Mouse (Mus musculus) kidney, postnatal 25 days (tissue): Measurements from ENCODE around the gene Ahcyl2.
A peak's percentile ranks its signal among the peaks of the same experiment; 100 is the strongest.
"Not testable (repeated sequence)": the region's sequence is repeated elsewhere in the genome, so short reads cannot be mapped to it uniquely, and the experiment has no call there.

Source experiments
- DNase-seq, 2 experiments: peaks; one replicate each; pipeline ENCODE4 v3.0.0; 2021; ENCODE audit warnings: mixed read lengths in 2 of 2

Ahcyl2 gene

DNA sequence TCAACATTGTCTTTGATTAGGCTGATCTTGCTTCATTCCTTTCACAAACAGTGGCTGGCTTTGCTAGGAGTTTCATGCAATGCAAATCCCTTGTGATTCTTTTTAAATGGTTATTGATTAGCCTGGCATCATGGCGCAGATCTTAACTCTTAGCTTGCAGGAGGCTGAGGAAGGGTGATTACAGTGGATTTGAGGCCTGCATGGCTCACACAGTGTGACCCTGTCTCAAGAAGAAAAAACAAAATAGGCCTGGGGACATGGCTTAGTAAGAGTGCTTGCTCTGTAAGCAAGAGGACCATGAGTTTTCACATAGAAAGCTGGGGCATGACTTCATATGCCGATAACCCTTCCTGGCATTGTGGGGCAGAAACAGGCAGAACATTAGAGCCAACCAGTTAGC, 47.8 kb downstream of the Ahcyl2 start:
- no peak for DNase-seq

DNA sequence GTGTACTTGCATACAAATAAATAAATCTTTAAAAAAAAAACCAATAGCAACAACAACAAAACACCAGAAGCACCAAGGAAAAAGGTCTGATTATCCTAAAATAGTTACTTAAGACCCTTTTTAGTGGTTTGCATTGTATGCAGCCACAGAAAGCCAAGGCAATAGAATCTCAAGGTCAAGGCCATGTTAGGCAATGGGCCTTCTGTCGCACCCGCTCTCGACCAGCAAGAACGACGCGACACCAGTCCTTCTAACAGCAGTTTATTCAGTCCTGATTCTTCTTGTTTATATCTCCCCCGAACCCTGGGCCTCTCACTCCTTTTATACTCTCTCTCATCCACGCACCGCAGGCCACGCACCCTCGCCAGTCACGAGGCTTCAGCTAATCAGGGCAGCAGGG, 48.6 kb downstream of the Ahcyl2 start:
- not testable (repeated sequence) for DNase-seq

DNA sequence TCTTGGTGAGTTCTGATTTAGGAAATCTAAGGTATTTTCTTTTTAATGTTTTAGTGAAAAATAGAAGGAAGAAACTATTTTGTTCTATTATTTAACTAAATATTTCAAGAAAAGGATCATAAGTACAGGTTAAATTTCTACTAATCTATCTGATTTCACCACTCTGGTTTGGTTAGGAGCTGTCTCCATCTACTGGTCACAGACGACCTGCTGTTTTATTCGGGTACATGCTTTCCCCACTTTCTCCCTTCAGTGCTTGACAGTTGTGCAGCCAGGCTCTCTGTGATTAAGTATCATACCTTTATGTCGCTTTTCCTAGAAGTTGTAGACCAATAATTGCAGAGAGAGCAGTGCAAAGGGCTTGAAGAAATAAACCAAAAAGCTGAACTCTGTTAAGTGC, 51.5 kb downstream of the Ahcyl2 start:
- DNase-seq, result peak in 1 of 2 experiments; percentile 65

DNA sequence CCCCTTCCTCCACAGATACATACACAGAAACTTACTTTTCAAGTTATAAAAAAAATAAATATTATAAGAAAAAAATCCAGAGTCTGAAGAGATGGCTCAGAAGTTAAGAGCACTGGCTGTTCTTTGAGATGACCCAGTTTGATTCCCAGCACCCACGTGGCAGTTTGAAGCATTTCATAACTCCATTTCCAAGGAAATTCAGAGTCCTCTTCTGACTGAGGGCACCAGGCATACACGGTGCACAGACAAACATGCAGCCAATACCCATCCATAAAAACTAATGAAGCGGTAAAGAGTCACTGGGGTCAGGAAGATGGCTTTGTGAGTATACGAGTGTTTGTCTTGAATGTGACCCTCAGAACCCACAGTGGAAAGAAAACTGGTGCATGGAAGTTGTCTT, 52.5 kb downstream of the Ahcyl2 start:
- DNase-seq, result no peak

DNA sequence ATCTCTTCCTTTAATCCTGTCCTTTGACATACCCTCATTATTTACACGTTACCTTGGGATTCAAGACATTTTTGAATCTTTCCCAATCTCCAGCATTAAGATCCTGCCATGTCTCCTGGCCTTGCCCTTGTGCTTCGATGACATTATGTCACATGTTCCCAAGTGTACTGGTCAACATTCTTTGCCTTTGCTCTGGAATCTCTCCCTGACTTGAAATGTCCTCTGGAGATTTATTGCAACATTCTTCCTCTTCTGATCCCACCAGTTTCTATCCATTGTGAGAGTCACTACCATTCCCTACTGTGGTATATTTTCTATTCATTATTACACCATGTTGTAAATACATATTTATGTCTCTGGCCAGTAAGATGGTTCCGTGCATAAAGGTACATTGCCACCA, 53.1 kb downstream of the Ahcyl2 start:
- DNase-seq, result no peak

DNA sequence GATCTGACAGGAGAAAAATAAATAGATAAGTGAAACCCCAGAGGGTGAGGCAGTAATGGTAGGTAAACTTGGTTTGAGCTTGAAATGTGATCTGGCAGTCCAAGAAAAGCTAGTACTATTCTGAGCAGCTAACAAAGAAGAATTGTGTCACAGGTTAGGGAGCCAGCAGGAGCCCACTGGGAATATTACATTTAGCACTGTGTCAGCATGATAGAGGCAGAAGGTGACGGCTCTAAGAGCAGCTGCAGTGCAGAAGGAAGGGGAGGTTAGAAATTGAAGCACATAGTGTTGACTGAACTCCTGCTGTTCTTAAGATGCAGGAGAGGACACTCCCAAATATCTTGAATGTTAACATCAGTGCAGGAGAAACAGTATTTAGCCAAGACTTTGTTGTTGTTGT, 54.0 kb downstream of the Ahcyl2 start:
- no peak for DNase-seq

DNA sequence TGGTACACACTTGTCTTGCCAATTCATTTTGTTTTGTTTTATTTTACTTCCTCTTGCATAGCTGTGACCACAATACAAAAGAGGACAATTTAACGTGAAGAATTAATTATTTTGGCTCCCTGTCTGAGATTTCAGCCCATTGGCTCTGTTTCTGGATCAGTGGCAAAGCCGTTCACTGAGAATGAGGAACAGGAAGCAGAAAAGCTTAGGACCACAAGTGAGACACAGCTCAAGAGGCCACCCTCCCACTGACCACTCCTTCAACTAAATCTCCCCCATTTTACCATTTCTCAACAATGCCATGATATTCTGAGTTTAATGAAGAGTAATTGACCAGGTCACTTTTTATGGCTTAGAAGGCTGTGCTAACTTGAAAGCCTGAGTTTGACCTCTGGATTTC, 57.5 kb downstream of the Ahcyl2 start:
- no peak for DNase-seq

DNA sequence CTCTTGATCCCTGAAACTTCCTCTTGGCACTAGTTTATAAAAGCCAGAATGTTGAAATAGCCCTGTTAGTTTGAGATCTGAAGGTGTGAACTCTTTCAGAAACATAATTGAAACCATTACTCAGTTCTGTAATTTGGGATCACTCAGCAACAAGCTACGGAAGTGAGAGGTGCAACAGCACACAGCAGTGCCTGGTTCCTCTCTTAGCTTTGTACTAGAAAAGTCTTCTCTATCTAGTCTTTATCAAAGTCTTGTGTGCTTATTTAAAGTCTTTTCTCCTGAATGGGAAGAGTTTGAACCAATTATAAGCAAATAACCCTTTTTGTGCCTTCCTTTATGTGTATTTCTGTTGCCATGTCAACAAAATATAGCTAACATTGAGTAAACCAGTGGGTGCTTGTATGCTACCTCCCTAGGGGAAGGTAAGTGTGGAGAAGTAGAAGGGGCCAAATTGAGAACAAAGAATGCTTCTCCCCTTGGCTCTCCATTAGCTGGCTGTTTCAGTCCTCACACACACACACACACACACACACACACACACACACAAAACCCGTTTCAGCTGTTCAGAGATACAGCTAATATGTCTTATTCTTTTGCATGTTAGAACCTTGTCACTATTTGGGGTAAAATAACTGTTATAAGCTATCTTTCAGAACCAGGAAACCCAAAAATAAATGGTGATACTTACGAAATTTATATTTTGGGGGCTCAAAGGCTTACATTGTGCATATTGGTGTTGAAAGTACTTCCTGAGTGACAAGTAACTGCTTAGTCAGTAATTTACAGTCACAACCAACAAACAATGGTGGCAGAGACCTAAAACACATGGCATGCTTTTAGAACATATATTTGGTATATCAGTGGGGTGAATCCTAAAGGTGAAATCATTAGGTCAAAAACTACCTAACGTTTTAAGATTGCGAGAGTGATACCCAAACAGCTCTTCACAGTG, 59.8 kb downstream of the Ahcyl2 start:
- DNase-seq, result no peak

DNA sequence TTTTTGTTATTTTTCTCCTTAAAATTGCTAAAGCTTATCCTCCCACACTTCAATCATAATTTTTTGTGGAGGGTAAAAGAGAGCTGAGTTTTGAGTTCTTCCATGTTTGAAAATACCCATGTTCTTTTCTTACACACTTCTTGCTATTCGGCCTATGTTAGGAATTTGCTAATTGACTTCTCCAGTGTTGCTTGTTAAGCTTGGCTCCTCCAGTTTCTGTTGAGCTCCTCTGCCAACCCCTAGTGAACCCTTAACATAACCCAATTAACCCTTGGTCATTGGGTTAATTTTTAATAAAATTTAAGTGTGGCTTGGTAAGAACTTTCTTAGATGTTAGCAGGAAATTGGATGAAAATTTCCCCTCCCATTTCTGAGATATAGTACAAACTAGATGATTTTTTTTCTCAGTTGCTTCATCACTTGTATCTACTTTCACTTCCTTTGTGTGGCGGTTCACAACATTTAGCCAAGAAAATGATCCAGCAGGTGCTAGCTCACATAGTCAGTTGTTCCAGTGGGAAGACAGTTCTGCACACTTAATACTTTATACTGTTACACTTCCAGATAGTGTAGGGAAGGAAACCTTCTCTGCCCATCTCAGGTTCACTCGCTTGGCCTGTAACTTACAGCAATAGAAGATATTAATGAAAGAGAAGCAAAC, 60.9 kb downstream of the Ahcyl2 start:
- DNase-seq, result peak in 1 of 2 experiments; percentile 56

DNA sequence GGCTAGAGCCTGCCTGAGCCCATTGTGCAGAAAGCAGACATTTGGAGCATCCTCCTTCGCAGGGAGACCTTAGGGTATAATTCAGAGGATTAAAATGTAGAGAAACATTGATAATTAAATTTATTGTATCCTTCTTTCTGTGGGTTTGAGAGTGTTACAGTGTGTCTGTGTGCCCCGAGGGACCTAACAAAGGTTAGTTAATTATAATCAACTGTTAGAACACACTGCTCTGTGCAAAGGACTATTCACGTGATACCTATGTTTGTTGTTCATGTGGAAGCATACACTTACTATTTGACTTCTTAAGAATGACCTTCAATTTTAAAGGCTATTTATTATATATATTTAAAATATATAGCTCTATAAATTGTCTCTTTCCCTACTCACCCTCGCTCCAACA, 64.5 kb downstream of the Ahcyl2 start:
- DNase-seq, result peak; percentile 44 to 50

DNA sequence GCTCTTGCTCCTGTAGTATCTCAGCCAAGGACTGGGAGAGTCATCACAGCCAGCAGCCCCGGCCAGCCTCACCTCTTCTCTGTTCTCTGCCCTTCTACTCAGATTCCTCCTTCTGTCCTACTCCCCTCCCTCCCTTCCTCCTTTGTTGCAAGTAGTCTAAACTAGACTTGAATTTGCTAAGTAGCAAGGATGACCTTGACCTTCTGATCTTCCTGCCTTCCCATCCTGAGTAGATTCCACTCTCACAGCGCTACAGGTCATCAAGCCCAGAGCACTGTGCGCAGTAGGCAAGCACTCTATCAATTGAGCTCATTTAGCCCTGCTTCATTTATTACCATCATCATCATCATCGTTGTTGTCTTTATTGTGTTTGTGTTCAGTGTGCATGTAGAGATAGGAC, 65.3 kb downstream of the Ahcyl2 start:
- DNase-seq, result peak; percentile 18 to 58

DNA sequence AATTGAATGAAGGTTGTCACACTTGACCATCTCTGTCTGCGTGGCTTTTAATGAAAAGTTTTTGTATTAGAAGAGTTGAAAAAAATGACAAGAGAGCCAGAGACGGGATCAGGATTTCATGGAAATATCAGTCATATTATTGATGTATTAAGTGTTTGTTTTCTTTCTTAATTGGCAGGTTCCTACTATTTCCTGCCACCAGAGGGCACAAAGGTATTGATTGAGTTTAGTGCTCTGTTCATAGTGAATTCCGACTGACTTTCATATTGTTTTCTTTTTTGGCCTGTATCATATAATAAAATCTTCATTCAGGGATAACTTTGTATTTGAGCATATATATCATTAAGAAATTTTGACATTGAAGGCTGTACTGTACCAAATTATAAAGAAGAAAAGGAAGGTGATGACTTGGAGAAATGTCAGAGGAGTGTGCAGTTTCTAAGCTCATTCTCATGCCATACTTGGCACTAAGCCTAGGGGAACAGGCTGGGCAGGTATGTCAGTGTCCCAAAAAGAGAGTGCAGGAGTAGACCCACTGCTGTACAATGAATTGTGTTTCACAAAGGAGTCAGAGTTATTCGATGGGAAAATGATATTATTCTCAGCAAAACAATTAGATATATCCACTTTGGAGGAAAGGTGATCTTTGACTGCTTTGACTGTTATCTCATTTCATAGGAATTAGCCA, 65.9 kb downstream of the Ahcyl2 start:
- peak in 1 of 2 experiments; percentile 68 for DNase-seq

DNA sequence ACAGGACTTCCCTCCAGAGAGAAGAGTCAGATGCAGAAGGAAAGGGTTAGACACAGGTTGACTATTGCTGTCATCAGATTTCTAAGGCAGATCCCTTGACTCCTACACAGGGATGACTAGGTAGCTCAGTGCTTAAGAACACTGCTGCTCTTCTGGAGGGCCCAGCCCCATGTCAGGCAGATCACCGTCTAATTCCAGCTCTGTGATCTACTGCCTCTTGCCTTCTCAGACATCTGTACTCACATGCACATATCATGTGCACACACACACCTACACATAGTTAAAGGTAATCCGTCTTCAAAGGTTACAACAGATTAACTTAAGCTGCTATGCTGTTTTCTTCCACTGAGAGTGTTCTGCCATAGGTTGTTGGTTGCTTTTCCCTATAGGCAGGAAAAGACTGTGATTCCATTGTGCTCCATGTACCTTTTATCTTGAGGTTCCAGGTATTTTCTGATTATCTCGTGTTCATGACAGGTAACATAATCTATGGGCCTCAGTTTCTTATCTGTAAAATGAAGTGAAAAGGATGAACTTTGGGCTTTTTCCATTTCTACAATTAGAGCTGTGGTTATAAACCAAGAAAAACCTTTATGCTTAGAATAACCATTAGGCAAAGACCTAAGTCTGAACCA, 67.8 kb downstream of the Ahcyl2 start:
- DNase-seq, result no peak

DNA sequence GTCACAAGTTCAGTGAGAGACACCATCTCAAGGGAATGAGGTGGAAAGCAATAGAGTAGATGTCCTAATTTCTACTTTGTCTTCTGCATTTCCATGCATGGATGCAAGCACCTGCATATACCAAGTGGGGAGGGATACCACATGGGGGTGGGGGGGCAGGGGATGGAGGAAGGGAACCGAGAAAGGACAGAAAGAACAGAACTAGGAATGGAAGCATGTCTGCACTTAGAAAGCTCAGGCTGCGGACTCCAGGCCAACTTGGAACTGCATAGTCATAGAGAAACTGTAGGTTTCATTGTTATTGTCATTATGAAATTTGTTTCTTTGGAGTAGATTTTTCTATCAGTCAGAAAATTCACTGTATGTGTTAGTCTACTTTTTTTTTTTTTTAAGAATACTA, 69.8 kb downstream of the Ahcyl2 start:
- no peak for DNase-seq

DNA sequence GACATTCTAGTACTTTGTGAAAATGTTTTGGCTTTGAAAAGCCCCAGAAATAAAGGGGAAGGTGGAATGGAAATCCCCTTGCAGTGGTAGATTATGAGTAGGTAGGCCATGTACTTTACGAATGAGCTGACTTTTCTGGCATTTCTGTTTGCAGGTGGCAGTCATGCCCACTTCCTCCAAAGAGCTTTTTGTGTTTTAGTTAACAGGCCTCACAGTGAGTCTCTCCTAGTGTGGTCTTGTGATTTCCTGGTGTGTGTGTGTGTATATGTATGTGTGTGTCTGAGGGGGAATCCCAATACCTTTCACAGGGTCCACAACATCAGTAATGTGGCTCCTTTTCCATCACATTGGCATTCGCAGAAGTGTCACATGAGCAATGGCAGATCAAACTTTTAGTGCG, 70.7 kb downstream of the Ahcyl2 start:
- no peak for DNase-seq

DNA sequence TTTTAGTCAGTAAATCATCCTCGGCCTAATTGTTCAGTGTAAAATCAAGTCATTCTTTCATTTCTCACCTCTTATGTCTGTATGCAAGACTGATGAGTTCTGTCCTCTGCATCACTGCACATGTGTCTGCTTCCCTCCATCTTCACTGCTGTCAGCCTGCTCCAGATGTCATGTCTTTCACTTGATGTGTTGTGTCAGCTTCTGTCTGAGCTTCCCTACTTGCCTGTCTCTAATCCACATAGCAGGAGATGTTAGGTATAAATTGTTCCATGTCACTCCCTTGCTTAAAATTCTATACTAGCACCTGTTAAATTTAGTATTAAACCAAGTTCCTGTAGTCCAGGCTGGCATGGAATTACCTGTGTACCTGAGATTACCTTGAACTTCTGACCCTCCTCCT, 72.2 kb downstream of the Ahcyl2 start:
- no peak for DNase-seq

DNA sequence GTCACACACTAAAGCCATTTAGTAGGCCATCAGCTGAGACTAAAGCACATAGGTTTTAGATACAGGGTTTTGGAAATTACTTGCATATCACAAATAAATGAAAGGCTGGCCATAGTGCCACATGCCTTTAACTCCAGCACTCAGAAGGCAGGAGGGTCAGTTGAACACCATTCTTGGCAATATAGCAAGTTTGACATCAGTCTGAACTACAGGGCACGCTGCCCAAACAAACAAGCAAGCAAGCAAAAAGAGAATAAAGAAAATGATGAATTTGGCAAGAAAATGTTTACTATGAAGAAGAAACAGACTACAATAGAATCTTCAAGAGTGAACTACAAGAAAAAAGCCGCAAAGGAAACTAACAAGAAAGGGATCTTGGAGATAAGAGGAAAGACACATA, 73.7 kb downstream of the Ahcyl2 start:
- DNase-seq, result no peak

DNA sequence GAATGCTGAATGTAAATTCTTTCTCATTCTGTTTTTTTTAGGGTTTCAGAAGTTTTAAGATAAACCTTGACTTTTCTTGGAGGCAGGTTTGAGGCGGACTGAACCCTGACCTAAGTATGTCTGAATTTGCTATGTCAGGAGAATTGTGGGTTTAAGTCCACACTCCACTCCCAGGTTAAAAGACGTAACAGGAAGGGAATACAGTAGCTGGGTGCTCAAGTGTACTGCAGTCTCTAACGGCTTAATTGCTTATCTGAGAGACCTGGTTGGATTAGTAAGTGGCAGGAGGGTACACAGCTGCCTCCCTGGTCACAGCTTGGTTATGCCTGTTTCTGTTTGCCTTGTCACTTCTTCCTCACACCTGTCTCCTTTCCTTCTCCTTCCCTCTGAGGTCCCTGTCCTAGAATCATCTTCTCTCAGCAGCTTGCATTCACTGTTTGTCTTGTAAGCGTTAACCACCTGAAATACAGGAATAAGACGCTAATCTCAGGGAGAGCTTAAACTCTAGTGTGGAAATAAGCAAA, 79.9 kb downstream of the Ahcyl2 start:
- peak; percentile 31 to 54 for DNase-seq

DNA sequence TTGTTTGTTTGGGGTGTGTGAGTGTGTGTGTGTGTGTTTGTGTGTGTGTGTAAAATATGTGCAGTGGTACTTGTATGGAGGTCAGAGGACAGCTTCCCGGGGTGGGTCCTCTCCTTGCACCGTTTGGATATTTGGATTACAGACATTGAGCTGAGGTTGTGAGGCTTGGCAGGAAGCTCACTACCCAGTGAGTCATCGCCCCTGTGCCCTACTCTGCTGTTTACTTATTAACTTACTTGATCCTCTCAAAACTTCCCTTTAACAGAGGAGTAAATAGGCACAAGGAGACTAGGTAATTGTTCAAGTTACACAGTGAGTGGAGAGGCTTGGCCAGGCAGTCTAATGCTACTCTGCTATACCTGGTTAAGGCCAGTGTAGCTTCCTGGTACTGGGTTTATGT, 81.0 kb downstream of the Ahcyl2 start:
- peak; percentile 63 to 82 for DNase-seq

DNA sequence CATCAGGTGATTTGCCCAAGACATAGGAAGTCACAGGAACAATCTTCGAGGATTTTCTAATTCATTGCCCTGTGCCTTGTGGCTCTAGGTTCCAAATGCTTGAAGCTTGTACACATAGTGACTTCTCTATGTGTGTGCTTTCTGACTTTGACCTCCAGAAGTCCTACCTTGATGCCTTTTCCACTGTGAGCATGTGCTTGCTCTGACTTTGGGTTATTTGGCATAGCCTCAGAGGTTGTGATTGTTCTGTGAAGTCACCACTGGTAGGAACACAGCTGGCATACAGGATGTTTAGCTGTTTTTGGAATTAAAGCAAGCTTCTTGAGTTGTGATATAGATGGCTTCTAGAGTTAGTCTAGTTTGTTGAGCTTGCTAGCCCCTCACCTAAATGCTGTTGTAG, 82.3 kb downstream of the Ahcyl2 start:
- no peak for DNase-seq

DNA sequence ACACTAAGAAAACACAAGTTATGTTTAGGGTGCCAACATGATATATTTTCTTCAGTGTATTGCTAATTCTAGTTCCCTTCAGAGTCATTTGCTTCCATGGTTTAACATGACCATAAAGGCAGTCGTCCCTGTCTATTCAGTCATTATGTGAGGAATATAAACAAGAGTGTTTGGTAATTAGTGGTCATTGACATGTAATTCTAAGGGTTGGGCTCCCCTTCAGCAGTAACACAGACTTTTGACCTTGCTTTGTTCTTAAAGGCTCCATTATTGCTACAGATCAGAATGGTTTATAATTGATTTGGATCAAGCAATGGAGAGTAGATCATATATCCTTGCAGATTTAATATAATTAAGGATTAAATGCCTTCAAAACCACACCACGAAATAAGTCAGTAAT, 82.9 kb downstream of the Ahcyl2 start:
- DNase-seq, result no peak

DNA sequence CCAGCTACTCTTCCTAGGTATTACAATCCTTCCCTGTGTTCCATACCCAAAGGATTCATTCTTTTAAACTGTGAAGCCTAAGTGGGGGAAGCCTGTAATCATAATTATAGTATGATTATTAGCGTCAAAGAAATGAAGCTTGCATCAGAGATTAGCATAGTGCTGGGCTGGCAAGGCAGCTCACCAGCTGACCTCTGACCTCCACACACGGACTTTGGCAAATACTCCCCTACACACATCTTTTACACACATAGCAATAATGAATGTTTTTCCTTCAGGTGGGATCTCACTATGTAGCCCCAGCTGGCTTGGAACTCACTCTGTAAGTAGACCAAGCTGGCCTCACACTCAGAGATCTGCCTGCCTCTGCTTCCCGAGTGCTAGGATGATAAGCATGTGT, 84.1 kb downstream of the Ahcyl2 start:
- peak in 1 of 2 experiments; percentile 29 for DNase-seq
